Mouse (Mus musculus): ENCODE data around the gene Ntrk2.

Gene Ntrk2

DNA sequence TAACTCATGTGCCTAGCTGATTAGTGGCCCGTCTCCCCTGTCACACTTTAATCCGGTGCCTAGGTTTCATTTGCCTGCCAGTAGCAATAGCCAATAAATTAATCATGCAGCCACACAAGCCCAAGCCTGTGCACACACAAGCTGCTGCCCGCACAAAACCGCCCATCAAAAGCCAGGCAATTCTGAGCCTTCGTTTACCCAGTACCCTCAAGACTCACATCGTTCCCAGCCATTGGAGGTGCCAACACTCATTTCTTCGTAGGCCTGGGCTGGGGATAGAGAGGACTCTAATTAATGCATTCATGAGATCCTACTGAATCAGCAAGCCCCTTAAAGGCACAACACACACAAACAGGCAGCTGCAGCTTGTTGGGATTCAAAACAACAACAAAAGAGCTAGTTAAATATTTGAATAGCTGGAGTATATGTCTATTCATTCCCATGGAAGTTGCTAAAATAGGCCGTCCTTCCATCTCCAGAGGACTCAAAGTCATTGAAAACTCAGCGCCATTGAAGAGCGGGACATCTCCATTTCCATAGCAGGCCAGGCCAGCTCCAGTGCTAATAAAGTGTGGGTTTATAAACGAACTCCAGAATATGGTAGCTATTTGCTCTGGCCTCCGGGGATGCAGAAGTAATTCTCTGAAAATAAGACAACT, 158.5 kb downstream of the Ntrk2 start:
- DNase-seq (ENCODE audit: extremely low read depth, low read depth), result no peak

DNA sequence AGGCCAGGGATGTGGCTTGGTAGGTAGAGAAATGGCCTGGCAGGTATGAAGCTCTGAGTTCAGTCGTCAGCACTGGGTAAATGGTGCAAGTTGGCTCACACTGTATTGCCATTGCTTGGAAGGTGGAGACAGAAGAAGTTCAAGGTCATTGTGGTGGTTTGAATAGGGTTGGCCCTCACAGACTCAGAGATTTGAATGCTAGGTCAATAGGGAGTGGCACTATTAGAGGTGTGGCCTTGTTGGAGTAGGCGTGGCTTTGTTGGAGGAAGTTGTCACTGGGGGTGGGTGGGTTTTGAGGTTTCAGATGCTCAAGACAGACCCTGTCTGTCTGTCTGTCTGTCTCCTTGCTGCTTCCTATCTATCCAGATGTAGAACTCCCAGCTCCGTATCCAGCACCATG, 159.5 kb downstream of the Ntrk2 start:
- DNase-seq (ENCODE audit: extremely low read depth, low read depth), result no peak

DNA sequence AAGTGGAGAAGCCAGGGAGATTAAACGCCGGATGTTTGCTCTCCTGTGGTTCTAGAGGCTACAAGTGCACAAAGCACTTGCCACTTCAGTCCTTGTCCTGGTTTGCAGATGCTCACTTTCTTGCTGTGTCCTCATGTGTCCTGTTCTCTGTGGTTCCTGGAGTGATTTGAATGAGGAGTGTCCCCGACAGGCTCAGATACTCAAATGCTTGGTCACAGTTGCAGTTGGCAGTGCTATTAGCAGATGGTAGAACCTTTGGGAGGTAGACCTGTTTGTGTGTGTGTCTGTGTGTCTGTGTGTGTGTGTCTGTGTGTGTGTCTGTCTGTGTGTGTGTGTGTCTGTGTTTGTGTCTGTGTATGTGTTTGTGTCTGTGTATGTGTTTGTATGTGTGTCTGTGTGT, 160.1 kb downstream of the Ntrk2 start:
- DNase-seq (ENCODE audit: extremely low read depth, low read depth), result no peak

- DNase-seq (ENCODE audit: extremely low read depth, low read depth), result no peak
Observed at GRCm38 (mm10) chr13:58968168-58968567, 161.8 kb downstream of the Ntrk2 start.

GRCm38 (mm10) chr13:58971449-58971903, 165.1 kb downstream of the Ntrk2 start:
- no peak for DNase-seq (ENCODE audit: extremely low read depth, low read depth)

DNA sequence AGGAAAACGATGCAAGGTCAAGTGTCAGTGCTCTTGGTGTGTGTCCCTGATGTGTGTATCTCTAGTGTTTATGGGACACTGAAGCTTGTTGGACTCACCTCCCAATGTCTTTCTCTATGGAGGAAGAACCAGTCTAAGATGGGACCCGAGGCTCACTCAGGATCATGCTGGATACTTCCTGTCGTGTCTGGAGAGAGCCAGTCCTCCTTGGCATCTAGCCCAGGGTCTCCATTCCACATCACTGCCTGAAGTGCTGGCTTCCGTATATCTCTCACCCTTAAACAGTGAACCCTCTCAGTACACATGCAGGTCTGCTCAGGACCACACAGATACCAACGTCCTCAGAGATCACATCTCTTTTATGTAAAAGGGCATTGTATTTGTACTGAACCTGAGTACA, 166.1 kb downstream of the Ntrk2 start:
- DNase-seq (ENCODE audit: extremely low read depth, low read depth), result no peak

GRCm38 (mm10) chr13:58996447-58996846, 190.1 kb downstream of the Ntrk2 start:
- DNase-seq (ENCODE audit: extremely low read depth, low read depth), result no peak

DNA sequence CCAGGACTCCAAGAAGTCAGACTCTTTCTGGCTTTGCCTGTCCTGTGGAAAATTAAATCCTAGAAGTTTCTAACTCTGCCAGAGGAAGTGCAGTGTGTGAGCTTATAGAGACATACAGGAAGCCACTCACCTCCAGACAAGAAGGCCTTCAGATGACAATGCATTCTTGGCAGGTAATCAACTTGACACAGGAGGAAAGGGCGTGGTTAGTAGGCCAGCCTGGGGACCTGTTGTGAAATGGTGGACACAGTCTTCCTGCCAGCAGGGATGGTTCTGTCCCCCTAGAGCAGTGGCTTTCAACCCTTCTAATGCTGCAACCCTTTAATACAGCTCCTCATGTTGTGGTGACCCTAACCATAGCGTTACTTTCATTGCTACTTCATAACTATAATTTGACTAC, 191.4 kb downstream of the Ntrk2 start:
- no peak for DNase-seq (ENCODE audit: extremely low read depth, low read depth)

GRCm38 (mm10) chr13:58999373-59000053, 193.1 kb downstream of the Ntrk2 start:
- no peak for DNase-seq (ENCODE audit: extremely low read depth, low read depth)

DNA sequence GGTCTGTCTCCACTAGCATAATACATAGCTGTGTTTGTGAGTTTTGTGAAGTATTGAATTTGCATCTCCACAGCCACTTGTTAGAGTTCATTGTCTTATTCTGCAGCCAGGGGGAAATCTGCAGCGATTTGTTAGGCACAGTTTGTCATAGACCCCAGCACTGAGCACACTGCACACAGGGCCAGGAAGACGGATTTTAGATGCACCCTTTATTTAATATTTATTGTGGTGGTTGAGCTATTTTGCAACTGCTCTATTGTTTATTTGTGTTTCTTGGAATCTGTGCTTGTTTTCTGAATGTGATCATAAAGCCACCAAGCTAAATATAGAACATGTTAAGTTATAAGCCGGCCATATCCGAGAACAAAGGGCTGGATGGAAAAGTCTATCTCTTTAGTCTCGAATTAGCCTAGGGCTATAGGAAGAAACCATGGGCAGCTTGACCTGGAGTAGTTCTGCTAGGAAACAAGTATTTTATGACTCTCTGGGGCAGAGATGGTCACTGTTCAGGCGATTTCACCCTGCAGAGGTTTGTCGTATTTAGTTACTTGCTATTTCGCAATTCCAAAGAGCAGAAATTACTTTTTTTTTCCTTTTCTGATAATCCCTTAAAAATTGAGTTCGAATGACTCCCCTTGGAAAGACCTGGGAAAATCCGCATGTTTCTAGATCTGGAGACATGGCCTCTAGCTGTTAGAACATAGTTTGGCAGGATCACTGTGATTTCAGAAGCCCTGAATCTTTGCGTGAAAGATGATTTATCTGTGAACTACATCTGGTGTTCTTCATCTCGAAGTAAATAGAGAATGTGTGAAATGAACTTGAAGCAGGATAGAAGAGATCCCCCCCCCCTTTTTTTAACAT, 196.8 kb downstream of the Ntrk2 start:
- no peak for DNase-seq (ENCODE audit: extremely low read depth, low read depth)

DNA sequence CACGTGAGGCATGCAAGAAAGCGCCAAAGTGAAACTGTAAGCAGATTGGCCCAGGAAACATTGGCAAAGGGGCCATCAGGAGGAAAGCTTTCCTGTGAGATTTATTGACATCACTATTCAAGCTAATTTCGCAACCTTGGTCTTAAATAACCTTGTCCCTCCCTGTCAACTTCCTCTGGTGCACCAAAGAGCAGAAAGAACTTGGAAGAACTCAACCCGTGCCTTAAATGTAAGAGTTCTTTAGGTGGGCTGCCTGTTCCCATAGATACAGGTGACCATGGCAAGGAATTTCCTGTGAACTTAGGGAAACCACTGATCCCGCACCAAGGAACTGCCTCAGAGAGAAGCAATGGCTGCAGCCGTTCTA, 197.4 kb downstream of the Ntrk2 start:
- DNase-seq (ENCODE audit: extremely low read depth, low read depth), result no peak

DNA sequence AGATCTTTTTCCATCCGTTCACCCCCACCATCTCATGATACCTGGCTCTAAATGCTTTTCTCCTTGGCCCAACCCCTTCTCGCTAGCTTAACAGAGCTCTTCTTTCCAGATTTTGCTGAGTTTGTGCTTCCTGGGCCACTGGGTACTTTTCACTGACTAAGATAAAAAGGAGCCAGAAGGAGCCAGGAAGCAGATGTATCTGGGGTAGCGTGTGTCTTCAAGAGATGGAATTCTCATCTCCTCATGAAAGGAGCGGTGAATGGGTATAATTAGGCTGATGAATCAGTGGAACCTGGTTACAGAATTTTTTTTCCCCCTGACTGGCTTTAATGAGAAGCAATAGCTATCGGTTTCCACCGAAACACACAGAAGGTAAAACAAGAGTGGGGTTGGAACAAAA, 198.2 kb downstream of the Ntrk2 start:
- no peak for DNase-seq (ENCODE audit: extremely low read depth, low read depth)

DNA sequence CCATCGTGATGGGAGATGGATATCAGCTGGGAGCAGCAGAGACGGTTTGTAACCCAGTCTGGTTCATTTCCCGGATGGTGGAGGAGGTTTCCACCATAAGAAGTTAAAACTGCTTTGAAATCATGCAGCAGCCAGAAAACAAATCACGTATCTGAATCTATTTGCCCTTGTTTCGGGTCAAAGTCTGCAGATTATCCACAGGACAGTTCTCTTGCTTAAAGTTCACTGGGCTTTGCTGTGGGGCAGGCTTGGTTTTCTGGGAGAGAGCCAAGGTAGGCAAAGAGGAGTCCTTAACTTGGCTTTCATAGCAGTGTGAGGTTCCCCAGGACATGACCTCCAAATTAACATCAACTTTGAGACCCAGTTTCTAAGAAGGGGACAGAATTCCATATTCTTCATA, 203.5 kb downstream of the Ntrk2 start:
- no peak for DNase-seq (ENCODE audit: extremely low read depth, low read depth)

DNA sequence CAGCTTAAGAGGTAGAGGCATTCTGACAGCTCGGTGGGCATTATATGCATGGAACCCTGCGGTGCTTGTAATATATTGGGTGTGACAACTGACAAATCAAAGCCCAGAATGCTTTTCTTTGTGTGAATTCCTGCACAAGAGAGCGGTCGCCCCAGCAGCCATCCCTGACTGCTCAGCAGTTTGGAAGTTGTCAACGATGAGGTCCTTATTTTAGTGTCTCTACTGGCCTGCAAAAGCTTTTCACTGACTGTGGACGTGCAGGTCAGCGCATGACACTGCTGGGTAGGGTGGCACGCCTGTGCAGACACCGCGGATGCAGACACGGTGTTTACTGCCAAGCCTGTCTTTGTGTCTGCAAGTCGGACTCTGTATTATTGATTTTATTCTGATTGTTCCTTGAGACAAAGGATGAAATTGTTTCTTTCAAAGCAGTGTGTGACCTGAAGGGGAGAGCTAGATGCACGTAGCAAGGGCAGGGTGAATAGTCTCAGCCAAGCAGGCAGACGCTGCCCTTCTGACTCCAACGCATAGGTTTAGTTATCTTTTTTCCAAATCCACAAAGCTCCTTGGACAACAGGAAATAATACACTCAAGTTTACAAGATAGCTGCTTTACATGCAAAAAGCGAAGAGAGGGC, 204.6 kb downstream of the Ntrk2 start:
- DNase-seq (ENCODE audit: extremely low read depth, low read depth), result no peak

- DNase-seq (ENCODE audit: extremely low read depth, low read depth), result no peak
Observed at GRCm38 (mm10) chr13:59011530-59011903, 205.1 kb downstream of the Ntrk2 start.

DNA sequence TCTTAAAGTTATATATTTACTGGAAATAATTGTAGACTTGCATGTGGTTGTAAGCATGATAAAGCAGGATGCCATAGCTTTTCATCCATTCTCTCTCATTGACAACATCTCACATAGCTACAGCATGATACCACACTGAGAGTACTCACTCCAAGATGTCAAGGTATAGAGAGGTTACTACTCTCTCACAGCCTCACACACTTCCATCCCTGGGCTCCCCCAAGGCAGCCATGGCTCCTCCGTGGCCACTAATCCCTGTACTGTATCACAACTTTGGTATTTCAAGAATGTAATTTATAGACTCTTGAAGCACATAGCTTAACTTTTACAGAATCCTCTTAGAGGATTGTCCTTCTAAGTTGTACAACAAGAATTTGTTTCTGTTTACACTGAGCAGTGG, 209.0 kb downstream of the Ntrk2 start:
- DNase-seq (ENCODE audit: extremely low read depth, low read depth), result no peak

GRCm38 (mm10) chr13:59017121-59017520, 210.8 kb downstream of the Ntrk2 start:
- DNase-seq (ENCODE audit: extremely low read depth, low read depth), result no peak

GRCm38 (mm10) chr13:59022251-59023042, 216.1 kb downstream of the Ntrk2 start:
- DNase-seq (ENCODE audit: extremely low read depth, low read depth), result no peak

DNA sequence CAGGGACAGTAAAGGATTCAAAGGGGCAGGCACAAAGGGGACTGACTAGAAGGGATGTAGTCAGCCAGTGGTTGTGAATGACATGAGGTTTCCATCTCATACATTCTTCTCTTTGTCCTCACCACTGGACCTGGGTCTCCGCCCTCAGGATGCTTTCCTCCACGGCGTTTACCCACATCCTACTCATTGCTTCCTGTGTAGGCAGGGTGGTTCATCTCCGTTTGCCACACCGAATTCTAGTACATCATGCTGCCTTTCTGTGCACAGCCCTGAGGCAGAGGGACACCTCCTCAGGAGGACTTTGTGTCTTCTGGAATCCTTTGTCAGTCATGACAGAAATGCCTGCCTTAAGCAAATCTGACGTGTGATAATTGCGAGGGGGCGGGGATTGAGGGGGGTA, 219.3 kb downstream of the Ntrk2 start:
- no peak for DNase-seq (ENCODE audit: extremely low read depth, low read depth)

DNA sequence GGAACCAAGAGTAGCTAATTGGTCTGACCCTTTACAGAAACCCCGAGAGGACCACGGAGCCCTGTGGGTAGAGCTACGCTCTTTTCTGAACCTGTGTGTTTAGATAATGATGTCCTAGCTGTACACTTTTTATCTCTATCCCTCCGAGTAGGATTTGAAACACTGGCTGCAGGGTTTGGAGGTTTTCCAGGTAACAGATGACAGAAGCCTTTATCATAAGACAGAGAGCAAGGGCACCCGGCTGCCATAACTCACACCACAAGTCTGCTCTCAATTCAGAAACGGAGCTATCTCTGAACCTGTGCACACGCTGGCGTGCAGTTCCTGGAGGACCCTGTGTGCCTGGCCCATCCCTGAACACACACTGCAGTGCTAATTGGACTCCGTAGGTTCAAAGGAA, 221.1 kb downstream of the Ntrk2 start:
- DNase-seq (ENCODE audit: extremely low read depth, low read depth), result no peak

DNA sequence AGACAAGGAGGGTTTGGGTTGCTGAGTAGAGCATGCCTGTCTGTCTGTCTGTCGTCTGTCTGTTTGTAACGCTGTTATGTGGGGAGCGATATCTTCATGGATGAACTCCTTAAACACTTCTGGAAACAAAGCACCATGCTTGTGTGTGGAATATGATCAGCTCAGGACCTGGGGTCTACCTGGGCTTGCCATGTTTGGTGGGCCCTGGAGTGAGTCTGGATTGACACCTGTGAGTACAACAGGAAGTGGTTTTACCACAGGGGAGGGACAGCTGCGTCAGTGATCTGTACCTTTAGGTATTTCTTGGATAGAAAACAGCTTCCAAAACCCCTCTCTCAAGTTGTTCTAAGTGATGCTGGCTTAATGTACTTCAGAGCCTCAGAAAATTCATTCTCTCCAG, 222.2 kb downstream of the Ntrk2 start:
- no peak for DNase-seq (ENCODE audit: extremely low read depth, low read depth)

Measured in MEL-GATA-1-ER (cell line).